ENCODE assay signal across 16 mouse cellular contexts in genomic region chr17:33385705-33386104, GRCm38 (mm10).
DNase-seq lines count a peak whose midpoint lies in the region.
"Had no signal": no experiment of that assay in that cellular context is flagged by ENCODE, and none has a peak within 500 bp of the region (broad histone marks: within the 10 kb centered on the region; RNA-seq: fewer than 3 reads in every experiment).

No protein-coding gene starts in this region.

- DNase-seq in frontal cortex, postnatal 36 days (ENCODE audit: low spot score in 2 of 2): peak; percentile 22 to 24
- DNase-seq in frontal cortex, postnatal 25 days (ENCODE audit: low spot score in 2 of 2): no peak
- DNase-seq in right cerebral cortex, adult 18-20 months: peak; percentile 44
- no peak for DNase-seq in right cerebral cortex, postnatal 4 days
- DNase-seq in brain, adult 2 months (ENCODE audit: low read depth, low spot score): peak; percentile 77
- peak; percentile 32 for DNase-seq in telencephalon, adult 2 months (ENCODE audit: low read depth, low spot score)
- DNase-seq: adrenal gland, adult 2 months; adrenal gland, postnatal 14 days; cerebellum, adult 18-20 months; cerebellum, adult 9-10 months; cerebellum, postnatal 14 days; gastrocnemius, postnatal 10 days; gastrocnemius, postnatal 36 days; heart, adult 2 months; heart, postnatal 14 days; heart, postnatal 4 days had no signal

Comparison
In these comparisons a context has a peak if more than half of its experiments do, and no peak if none do; other contexts are left out.
1. DNase-seq: peak in frontal cortex, postnatal 36 days (2 of 2), right cerebral cortex, adult 18-20 months (single experiment), brain, adult 2 months (single experiment) and telencephalon, adult 2 months (single experiment); none in frontal cortex, postnatal 25 days (0 of 2) and right cerebral cortex, postnatal 4 days (single experiment).